In the genomic region with DNA sequence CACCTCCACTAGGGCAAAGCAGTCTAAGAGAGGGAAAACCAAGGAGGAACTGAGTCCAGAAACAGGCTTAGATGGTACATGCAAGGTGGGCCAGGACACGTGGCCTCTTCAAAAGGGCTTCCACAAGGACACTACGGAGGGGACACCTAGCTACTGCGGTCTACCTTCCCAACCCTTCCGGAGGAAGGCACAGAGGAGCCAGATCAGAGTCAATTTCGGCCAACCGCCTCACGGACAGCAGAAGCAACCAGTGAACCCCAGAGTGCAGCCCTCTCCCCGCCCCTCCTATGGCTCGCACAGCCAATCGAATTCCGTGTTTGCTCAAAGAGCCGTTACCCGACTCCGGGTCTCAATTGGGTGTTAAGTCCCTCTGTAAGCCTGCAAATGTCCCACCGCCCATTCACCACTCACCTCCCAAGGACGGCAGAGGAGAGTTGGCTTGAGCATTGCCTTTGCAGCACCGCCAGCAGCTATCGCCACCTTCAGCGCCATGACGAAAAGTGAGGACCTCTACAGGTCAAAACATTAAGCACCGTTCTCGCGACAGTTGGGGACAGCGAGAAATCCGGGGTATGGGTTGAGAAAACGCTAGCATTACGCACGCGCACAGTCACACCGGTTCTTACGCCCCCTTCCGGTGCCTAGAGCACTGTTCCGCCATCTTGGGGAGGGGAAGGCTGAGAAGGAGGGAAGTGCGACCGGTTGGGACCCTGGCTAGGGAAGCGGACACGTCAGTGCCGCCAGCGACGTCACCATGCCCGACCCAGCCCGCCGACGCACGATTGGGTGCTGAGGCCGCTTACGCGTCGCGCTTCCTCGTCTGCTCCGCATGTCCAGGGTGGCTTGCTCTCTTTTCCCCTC, we compare ENCODE assay signal across 8 mouse cellular contexts. TPM values are rescaled to one million over a fixed set of nuclear protein-coding genes. Genes with fewer than 3 reads are reported as not detected.
DNase-seq lines count a peak whose midpoint lies in the region; ATAC-seq lines count a peak whose summit lies in the region.

A gene (minus strand): TSS at position 534 of the 861 bp plus-strand sequence.
A gene (plus strand): TSS at position 665 of the 861 bp plus-strand sequence.

- DNase-seq in T-cell, adult 2 months (ENCODE audit: low spot score) = peak; percentile 96
- DNase-seq in cerebellum, postnatal 36 days = peak; percentile 87 to 90
- peak; percentile 90 to 95 for DNase-seq in frontal cortex, postnatal 36 days (ENCODE audit: low spot score in 2 of 2)
- peak; percentile 90 for DNase-seq in left cerebral cortex, adult 11 months (ENCODE audit: low spot score)
- DNase-seq in lung, postnatal 4 days = peak; percentile 95 to 96
- DNase-seq in retina, postnatal 7 days (ENCODE audit: low read depth, low spot score) = peak; percentile 91
- peak; percentile 76 for DNase-seq in urinary bladder, adult 2 months (ENCODE audit: low spot score)

- H3K4me3 ChIP-seq in hindbrain, embryonic 15.5 days = peak within 1 kb of the TSS; percentile 64

- H3K9me3 ChIP-seq in hindbrain, embryonic 15.5 days = no peaks in the 10 kb centered on the region

- peaks cover 4% of the 10 kb centered on the region; the same call in 1 of the 2 replicates for H3K36me3 ChIP-seq in hindbrain, embryonic 15.5 days

- H3K27ac ChIP-seq in hindbrain, embryonic 15.5 days (replicated peaks) = peak within 1 kb of the TSS; percentile 91

- H3K4me2 ChIP-seq in hindbrain, embryonic 15.5 days = peak within 1 kb of the TSS; percentile 59

- peaks cover 26% of the 10 kb centered on the region for H3K4me1 ChIP-seq in hindbrain, embryonic 15.5 days (replicated peaks)

- H3K9ac ChIP-seq in hindbrain, embryonic 15.5 days = peak within 1 kb of the TSS; percentile 78

- ATAC-seq in hindbrain, embryonic 15.5 days (ENCODE audit: low FRiP score, low read depth) = peak; percentile 98

- H3K27me3 ChIP-seq in hindbrain, embryonic 15.5 days = no peaks in the 10 kb centered on the region

- 20% methylated on average over 48 of the region's 52 CpGs for WGBS in hindbrain, embryonic 15.5 days

RNA-seq across cellular contexts. Expression of the first gene that starts in this region (rescaled TPM):
- polyA plus RNA-seq in hindbrain, embryonic 15.5 days (2015; fragmentation: Nextera tagmentation; extraction: Ambion mirVana) = 252 and 268 TPM in 2 replicates
- 285 and 332 TPM in 2 replicates for polyA plus RNA-seq in urinary bladder, adult 2 months (2012; rRNA removed)

RNA-seq across cellular contexts. Expression of the second gene that starts in this region (rescaled TPM):
- 143 and 154 TPM in 2 replicates for polyA plus RNA-seq in hindbrain, embryonic 15.5 days (2015; fragmentation: Nextera tagmentation; extraction: Ambion mirVana)
- 189 and 254 TPM in 2 replicates for polyA plus RNA-seq in urinary bladder, adult 2 months (2012; rRNA removed)

Comparison
In these comparisons a context has a peak if more than half of its experiments do, and no peak if none do; other contexts are left out.
1. Peak in every context shown above with its lines: DNase-seq, ATAC-seq, H3K4me3 ChIP-seq and H3K27ac ChIP-seq.